Mouse (Mus musculus) thymus, adult 2 months (tissue): ENCODE measurements around the gene Ppid. TPM values are rescaled to one million over a fixed set of nuclear protein-coding genes. Genes with fewer than 3 reads are reported as not detected.

Experiments
- DNase-seq: peaks from one replicate; pipeline ENCODE4 v3.0.0; 2021
- H3K27ac ChIP-seq: fragments of 200-500 bp; 2 replicates; pipeline ENCODE4 v1.5.1; 2012; ENCODE audit warnings: low read length, control low read depth; ENCODE audit not compliant: control insufficient read depth, insufficient read depth
- H3K27me3 ChIP-seq: fragments of 200-500 bp; 2 replicates; pipeline ENCODE4 v1.6.1; 2012; ENCODE audit warnings: mild to moderate bottlenecking, low read length, moderate library complexity, mixed read lengths; ENCODE audit not compliant: control insufficient read depth, insufficient read depth
- H3K36me3 ChIP-seq: fragments of 200-500 bp; 2 replicates; pipeline ENCODE4 v1.6.1; 2012; ENCODE audit warnings: mild to moderate bottlenecking, low read length, moderate library complexity; ENCODE audit not compliant: control insufficient read depth, insufficient read depth
- H3K4me1 ChIP-seq: fragments of 200-500 bp; replicated peaks from 2 replicates; pipeline ENCODE4 v1.6.1; 2012; ENCODE audit warnings: low read length; ENCODE audit not compliant: control insufficient read depth, insufficient read depth
- H3K4me3 ChIP-seq: fragments of 200-500 bp; 2 replicates; pipeline ENCODE4 v1.5.1; 2012; ENCODE audit warnings: mild to moderate bottlenecking, low read length, control low read depth, moderate library complexity; ENCODE audit not compliant: control insufficient read depth, insufficient read depth
- CTCF ChIP-seq: fragments of 200-500 bp; IDR thresholded peaks from 2 replicates; pipeline ENCODE4 v1.5.1; 2012; ENCODE audit warnings: mild to moderate bottlenecking, control low read depth, low read length, moderate library complexity, borderline replicate concordance; ENCODE audit not compliant: control insufficient read depth, poor library complexity, insufficient read depth; ENCODE audit errors: extremely low read depth
- POLR2A ChIP-seq: fragments of 200-500 bp; IDR thresholded peaks from 2 replicates; pipeline ENCODE4 v1.6.1; 2012; ENCODE audit warnings: mild to moderate bottlenecking, low read length, control low read depth, moderate library complexity; ENCODE audit not compliant: control insufficient read depth, poor library complexity, insufficient read depth; ENCODE audit errors: extremely low read depth
- whole genome bisulfite sequencing: fragments of 180-500 bp; shearing (Covaris S2); methylation state at CpG from one replicate; pipeline ENCODE4 v1.1.7; 2018; 5-methylcytosine and 5-hydroxymethylcytosine counted together
- polyA plus RNA-seq: library from polyadenylated mRNA; depleted of rRNA; stranded (reverse); fragments of >200 nt; gene quantifications from 2 replicates; pipeline ENCODE4 v1.2.3, GENCODE M21; 2012

The Ppid gene
- polyA plus RNA-seq, 1 experiment = 15.6 TPM

DNA sequence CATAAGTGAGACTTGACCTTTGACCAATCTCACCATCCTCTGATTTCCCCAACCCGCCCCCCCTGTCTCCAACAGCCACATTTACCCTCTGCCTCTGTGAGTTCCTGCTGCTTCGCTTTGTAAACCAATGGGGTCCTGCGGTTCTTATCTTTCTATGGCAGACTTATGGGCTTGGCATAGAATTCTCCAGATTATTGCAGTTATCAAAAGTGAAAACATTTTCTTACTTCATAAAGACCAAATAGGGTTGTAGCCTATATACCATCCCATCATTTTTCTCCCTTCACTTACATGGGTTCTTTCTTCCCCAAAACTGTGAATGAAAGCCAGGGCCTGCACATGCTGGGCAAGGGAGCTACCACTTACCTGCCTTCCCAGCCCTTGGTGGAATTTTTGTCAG, 16.8 kb upstream of the Ppid start:
- no peak for DNase-seq
- 99% methylated on average over 3 of the region's 3 CpGs for WGBS
- Histone ChIP-seq H3K36me3 (no peaks in the 10 kb centered on the region), H3K4me1 (no peaks in the 10 kb centered on the region), H3K4me3 (no peak overlapping the region), H3K27me3 (no peaks in the 10 kb centered on the region), H3K27ac (no peak overlapping the region)
- TF ChIP-seq CTCF (no peak), POLR2A (no peak)

DNA sequence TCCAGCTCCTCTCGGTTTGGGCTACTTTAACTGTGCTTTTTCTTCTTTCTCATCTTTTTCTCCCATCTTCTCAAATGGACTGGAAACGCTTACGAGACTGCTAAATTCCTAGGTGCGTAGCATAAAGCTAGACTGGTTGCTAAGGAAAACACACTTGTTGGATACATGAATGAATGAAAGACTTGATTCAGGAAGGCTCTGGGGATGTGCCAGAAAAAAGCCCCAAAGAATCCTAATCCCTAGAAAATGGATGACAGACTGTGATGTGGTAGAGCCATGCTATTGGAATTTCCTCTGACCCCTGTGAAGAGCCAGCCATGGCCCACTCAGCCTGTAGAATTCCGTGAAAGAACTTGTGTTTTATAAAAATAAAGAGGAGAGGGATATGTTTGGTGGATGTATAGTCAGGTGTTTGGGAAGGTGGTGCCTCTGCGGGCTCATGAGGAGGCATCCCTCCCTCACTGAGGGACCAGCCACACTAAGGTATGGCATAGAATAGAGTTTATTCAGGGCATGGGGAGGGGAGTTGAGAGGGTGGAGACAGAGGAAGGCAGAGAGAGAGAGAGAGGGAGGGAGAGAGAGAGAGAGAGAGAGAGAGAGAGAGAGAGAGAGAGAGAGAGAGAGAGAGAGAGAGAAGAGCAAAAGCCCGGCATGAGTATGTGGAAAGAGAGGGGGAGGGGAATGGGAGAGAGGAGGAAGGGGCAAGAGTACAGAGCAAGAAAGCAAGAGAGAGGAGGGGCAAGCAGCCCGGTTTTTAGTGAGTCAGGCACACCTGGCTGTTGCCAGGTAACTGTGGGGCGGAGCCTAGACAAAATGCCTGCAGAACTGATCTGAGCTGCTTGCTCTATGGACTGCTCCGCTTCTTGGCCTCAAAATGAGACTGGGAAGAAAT, 15.3 kb upstream of the Ppid start:
- Histone ChIP-seq H3K4me3 (no peak overlapping the region), H3K4me1 (no peaks in the 10 kb centered on the region), H3K27me3 (no peaks in the 10 kb centered on the region), H3K36me3 (no peaks in the 10 kb centered on the region), H3K27ac (no peak overlapping the region)
- no peak for DNase-seq
- TF ChIP-seq POLR2A (no peak), CTCF (no peak)
- WGBS = 83% methylated on average over 10 of the region's 10 CpGs

DNA sequence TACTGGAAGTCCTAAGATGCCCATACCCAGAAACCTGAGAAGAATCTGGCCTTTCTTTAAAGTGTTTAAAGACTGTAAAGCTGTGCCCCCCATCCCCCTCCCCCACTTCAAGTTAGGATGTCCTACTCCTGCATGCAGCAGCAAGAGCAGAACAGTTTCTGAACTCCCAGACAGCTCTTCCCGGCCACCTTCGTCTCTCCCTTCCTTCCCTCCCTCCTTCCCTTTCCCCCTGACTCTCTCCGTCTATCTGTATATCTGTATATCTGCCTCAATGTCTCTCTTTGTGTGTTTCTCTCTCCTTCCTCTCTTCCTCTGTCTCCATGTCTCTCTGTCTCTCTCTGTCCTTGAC, 14.7 kb upstream of the Ppid start:
- H3K27ac ChIP-seq = no peak overlapping the region
- 78% methylated on average over 3 of the region's 3 CpGs for WGBS
- no peaks in the 10 kb centered on the region for H3K4me1 ChIP-seq
- TF ChIP-seq CTCF = no peak
- no peak for TF ChIP-seq POLR2A
- no peaks in the 10 kb centered on the region for H3K27me3 ChIP-seq
- H3K36me3 ChIP-seq = no peaks in the 10 kb centered on the region
- H3K4me3 ChIP-seq = no peak overlapping the region
- no peak for DNase-seq

DNA sequence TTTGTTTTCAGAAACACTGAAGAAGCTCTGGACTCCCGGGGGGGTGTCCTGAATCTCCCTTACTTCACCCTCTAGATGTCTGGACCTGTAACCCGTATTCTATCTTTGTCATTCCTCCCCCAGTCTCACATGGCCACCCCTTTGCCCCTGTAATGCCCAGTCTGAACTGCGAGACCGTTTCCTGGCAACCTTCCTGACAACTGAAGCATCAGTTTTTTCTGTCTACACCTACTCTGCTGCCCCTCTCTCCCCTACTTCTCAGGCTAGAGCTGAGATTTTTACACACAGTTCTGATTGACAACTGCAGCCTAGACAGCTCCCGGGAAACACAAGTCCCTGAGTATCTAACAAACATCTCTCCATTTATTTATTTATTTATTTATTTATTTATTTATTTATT, 14.3 kb upstream of the Ppid start:
- WGBS = 79% methylated on average over 5 of the region's 5 CpGs
- no peaks in the 10 kb centered on the region for H3K4me1 ChIP-seq
- TF ChIP-seq POLR2A (no peak), CTCF (no peak)
- no peak overlapping the region for H3K4me3 ChIP-seq
- no peaks in the 10 kb centered on the region for H3K27me3 ChIP-seq
- H3K27ac ChIP-seq = no peak overlapping the region
- no peaks in the 10 kb centered on the region for H3K36me3 ChIP-seq
- no peak for DNase-seq

DNA sequence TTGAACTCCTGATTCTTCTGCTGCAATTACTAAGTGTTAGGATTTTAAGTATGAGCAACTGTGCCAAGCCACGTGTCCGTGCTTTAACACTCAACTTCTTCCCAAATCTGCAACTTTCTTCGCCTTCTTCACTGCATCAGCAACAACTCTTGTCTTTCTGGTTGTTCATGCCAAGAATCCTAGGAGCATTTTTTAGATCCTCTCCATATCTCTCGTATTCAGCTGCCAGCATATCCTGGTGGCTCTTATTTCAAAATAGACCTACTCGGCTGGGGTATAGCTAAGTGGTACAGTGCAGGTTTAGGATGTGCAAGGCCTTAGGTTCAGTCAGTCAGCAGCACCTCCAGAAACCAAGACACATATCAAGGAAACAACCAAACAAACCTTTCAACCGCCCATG, 13.5 kb upstream of the Ppid start:
- H3K27me3 ChIP-seq = no peaks in the 10 kb centered on the region
- H3K4me1 ChIP-seq = no peaks in the 10 kb centered on the region
- no peak overlapping the region for H3K27ac ChIP-seq
- no peak overlapping the region for H3K4me3 ChIP-seq
- DNase-seq = no peak
- TF ChIP-seq CTCF (no peak), POLR2A (no peak)
- 94% methylated on average over 6 of the region's 6 CpGs for WGBS
- no peaks in the 10 kb centered on the region for H3K36me3 ChIP-seq

DNA sequence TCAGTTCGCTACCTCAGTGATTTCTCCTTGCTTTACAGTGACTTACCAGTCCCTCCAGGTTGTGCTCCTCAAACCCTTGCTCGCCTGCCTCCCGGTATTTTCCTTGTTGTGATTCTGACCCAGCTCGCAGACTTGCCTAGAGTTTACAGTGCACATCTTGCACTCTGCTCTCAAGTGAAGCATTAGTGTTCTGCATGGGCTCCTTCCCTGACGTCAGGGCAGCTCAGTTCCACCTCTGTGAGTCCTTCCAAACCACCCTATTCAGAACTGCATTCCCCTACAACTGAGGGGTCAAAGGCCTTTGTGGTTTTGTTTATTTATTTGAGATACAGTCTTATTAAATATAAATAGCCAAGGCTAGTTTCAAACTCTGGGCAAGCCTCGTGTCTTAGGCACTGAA, 13.0 kb upstream of the Ppid start:
- TF ChIP-seq POLR2A (no peak), CTCF (no peak)
- H3K4me1 ChIP-seq = no peaks in the 10 kb centered on the region
- no peak for DNase-seq
- no peak overlapping the region for H3K27ac ChIP-seq
- no peaks in the 10 kb centered on the region for H3K36me3 ChIP-seq
- H3K4me3 ChIP-seq = no peak overlapping the region
- no peaks in the 10 kb centered on the region for H3K27me3 ChIP-seq
- WGBS = 94% methylated on average over 6 of the region's 6 CpGs

DNA sequence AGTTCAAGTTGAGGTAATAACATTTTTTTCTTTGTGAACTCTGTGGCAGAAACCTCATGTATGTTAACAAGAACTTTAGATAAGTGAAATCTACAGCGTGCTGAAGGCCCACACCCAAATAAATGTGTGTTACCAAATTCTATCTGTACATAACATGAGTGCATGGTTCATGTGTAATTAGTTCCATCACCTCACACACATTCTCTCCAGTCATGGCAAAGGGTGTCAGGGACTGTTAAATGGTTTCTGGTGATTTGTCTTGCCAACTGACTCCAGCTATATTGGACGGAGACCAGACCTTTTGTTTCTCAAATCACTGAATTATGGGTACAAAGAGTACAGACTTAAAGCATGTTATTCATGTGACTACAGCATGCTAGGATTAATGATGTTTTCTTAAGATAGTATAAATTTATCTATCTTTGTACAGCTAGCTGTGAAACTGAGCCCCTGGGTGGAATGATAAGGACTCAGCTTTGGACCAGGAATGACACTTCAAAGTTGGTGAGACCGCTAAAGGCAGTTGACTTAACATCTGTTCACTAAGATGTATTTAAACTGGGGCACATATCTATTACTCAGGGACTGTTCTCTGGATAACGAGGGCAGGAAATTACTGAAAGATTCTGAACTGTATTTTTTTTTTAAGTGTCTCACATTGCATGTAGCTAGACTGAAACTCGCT, 11.1 kb upstream of the Ppid start:
- H3K27ac ChIP-seq = no peak overlapping the region
- WGBS = 93% methylated on average over 5 of the region's 5 CpGs
- H3K36me3 ChIP-seq = no peaks in the 10 kb centered on the region
- no peaks in the 10 kb centered on the region for H3K4me1 ChIP-seq
- no peaks in the 10 kb centered on the region for H3K27me3 ChIP-seq
- no peak for DNase-seq
- TF ChIP-seq POLR2A (no peak), CTCF (no peak)
- no peak overlapping the region for H3K4me3 ChIP-seq
